Mouse (Mus musculus) E14TG2a.4 (cell line): Measurements from ENCODE around the gene Dhfr.

Source experiments
- CTCF ChIP-seq: conservative IDR thresholded peaks from 2 replicates; pipeline ENCODE4 v1.5.1; 2014; ENCODE audit warnings: low read length
- NANOG ChIP-seq: IDR thresholded peaks from 2 replicates; pipeline ENCODE4 v1.6.1; 2014; ENCODE audit warnings: borderline replicate concordance, low read length, mixed read lengths
- POU5F1 ChIP-seq: IDR thresholded peaks from 2 replicates; pipeline ENCODE4 v1.6.1; 2014; ENCODE audit warnings: low read length, borderline replicate concordance

GRCm38 (mm10) chr13:92425758-92426264 is 71.3 kb downstream of the Dhfr start, which contains the start of gene Ankrd34b:
- TF ChIP-seq CTCF (no peak), POU5F1 (no peak), NANOG (no peak)
